Mouse (Mus musculus) spleen, adult 2 months (tissue): ENCODE data around the gene Paqr5.

Experiments
- CTCF ChIP-seq: fragments of 200-500 bp; IDR thresholded peaks from 2 replicates; pipeline ENCODE4 v1.5.1; 2011; ENCODE audit warnings: mild to moderate bottlenecking, inconsistent platforms; ENCODE audit not compliant: insufficient read depth, insufficient read length, insufficient replicate concordance; ENCODE audit errors: extremely low read depth
- POLR2A ChIP-seq: fragments of 200-500 bp; IDR thresholded peaks from 2 replicates; pipeline ENCODE4 v1.6.1; 2011; ENCODE audit warnings: low read depth, low read length, inconsistent platforms

GRCm38 (mm10) chr9:62028072-62028471 lies 1.4 kb upstream of the Paqr5 start:
- no peak for TF ChIP-seq CTCF
- TF ChIP-seq POLR2A = no peak
